Mouse (Mus musculus): ENCODE data around the gene Sprr2d.

- TF ChIP-seq POLR2A (IDR thresholded peaks at IDR 0.05; ENCODE audit: low read depth, low read length) (no peak), CTCF (conservative IDR thresholded peaks at IDR 0.05; ENCODE audit: insufficient read depth, insufficient read length, low read depth, low read length) (no peak)
Measured at GRCm38 (mm10) chr3:92373613-92374012, 34.7 kb downstream of the Sprr2d start.
